Mouse (Mus musculus) midbrain, embryonic 10.5 days (tissue): ENCODE results near the gene Fbxl13. TPM values are rescaled to one million over a fixed set of nuclear protein-coding genes. Genes with fewer than 3 reads are reported as not detected.

Source experiments
- DNase-seq: peaks from one replicate; pipeline ENCODE4 v3.0.0-alpha.2; 2017; ENCODE audit warnings: low spot score
- H3K27ac ChIP-seq: fragments of 300-500 bp; sonication (generic); replicated peaks from 2 replicates; pipeline ENCODE4 v1.5.1; 2016; ENCODE audit warnings: mild to moderate bottlenecking
- H3K27me3 ChIP-seq: fragments of 300-500 bp; sonication (generic); 2 replicates; pipeline ENCODE4 v1.6.1; 2016; ENCODE audit warnings: low read depth, mild to moderate bottlenecking; ENCODE audit not compliant: poor library complexity, severe bottlenecking
- H3K36me3 ChIP-seq: fragments of 300-500 bp; sonication (generic); 2 replicates; pipeline ENCODE4 v1.6.1; 2016; ENCODE audit warnings: mild to moderate bottlenecking, moderate library complexity
- H3K4me1 ChIP-seq: fragments of 300-500 bp; sonication (generic); 2 replicates; pipeline ENCODE4 v1.6.1; 2016
- H3K4me3 ChIP-seq: fragments of 300-500 bp; sonication (generic); 2 replicates; pipeline ENCODE4 v1.5.1; 2016; ENCODE audit warnings: mild to moderate bottlenecking, moderate library complexity
- H3K9me3 ChIP-seq: fragments of 300-500 bp; sonication (generic); replicated peaks from 2 replicates; pipeline ENCODE4 v1.6.1; 2016; ENCODE audit warnings: mild to moderate bottlenecking
- WGBS: fragments of 180-500 bp; shearing (Covaris S2); methylation state at CpG from one replicate; pipeline ENCODE4 v1.1.7; 2016; 5-methylcytosine and 5-hydroxymethylcytosine counted together
- polyA plus RNA-seq: library from polyadenylated mRNA; unstranded; fragments of >200 nt; fragmentation: Nextera tagmentation; extraction: Ambion mirVana; gene quantifications from 2 replicates; pipeline ENCODE4 v1.2.1, GENCODE M21; 2016

Gene Fbxl13
- polyA plus RNA-seq, 1 experiment from 2014 or later = 0.15 TPM

- H3K4me1 ChIP-seq = peaks cover 3% of the 10 kb centered on the region; the same call in 1 of the 2 replicates
Observed at GRCm38 (mm10) chr5:21498490-21498889, 146.9 kb downstream of the Fbxl13 start.

DNA sequence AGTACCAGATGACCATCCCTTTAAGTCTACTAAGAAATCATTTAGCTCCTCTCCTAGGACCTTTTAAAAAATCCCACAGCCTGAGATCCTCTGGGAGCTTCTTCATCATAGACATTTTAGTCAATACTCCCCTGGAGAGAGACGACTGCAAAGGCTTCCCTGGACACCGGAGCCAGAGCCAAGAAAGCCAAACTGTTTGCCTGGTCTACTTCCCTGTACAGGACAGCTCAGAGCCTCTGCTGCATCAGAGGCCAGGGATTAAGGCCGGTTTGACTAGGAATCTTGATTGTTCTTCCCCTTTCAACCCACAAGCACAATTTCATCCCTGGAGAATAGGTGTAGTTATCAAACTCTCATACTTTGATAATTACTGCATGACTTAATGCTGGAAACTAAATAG lies 148.6 kb downstream of the Fbxl13 start:
- Histone ChIP-seq H3K27ac (no peak overlapping the region), H3K4me1 (peaks cover 3% of the 10 kb centered on the region; the same call in 1 of the 2 replicates), H3K36me3 (no peaks in the 10 kb centered on the region), H3K4me3 (no peak overlapping the region), H3K27me3 (no peaks in the 10 kb centered on the region), H3K9me3 (no peaks in the 10 kb centered on the region)
- 65% methylated on average over 3 of the region's 3 CpGs for WGBS
- no peak for DNase-seq

More at GRCm38 (mm10) chr5:21498490-21498889, 146.9 kb downstream of the Fbxl13 start:
- Histone ChIP-seq H3K36me3 (no peaks in the 10 kb centered on the region), H3K27ac (no peak overlapping the region), H3K4me3 (no peak overlapping the region), H3K27me3 (no peaks in the 10 kb centered on the region), H3K9me3 (no peaks in the 10 kb centered on the region)
- DNase-seq = no peak
- WGBS = 95% methylated on average over 2 of the region's 2 CpGs

- Histone ChIP-seq H3K27ac (no peak overlapping the region), H3K4me3 (no peak overlapping the region), H3K9me3 (no peaks in the 10 kb centered on the region), H3K4me1 (peaks cover 9% of the 10 kb centered on the region), H3K27me3 (no peaks in the 10 kb centered on the region), H3K36me3 (no peaks in the 10 kb centered on the region)
- 75% methylated on average over 6 of the region's 6 CpGs for WGBS
- no peak for DNase-seq
Observed at GRCm38 (mm10) chr5:21496321-21496720, 149.1 kb downstream of the Fbxl13 start.

DNA sequence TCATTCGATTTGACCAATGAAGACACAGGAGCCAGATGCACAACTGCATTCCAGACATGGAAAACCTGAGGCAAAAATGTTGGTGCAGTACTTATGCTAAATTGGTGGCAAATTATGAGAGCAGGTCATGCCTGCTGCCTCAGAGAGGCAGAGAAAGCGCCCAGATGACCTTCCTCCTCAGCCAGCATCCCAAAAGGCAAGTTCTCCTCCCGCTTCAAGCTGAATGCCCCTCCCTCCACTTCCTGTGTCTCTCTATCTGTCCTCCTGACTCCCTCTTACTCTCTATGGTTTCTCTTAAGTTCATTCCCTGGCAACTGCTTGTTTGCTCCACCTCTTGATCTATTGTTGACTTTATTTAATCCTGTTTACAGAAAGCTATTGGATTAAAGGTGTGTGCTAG lies 150.7 kb downstream of the Fbxl13 start:
- no peaks in the 10 kb centered on the region for H3K27me3 ChIP-seq
- 63% methylated on average over 3 of the region's 3 CpGs for WGBS
- H3K4me1 ChIP-seq = peaks cover 11% of the 10 kb centered on the region
- DNase-seq = no peak
- H3K36me3 ChIP-seq = no peaks in the 10 kb centered on the region
- no peak overlapping the region for H3K27ac ChIP-seq
- no peak overlapping the region for H3K4me3 ChIP-seq
- H3K9me3 ChIP-seq = no peaks in the 10 kb centered on the region

- Histone ChIP-seq H3K27ac (no peak overlapping the region), H3K36me3 (no peaks in the 10 kb centered on the region)
- WGBS = 91% methylated on average over 8 of the region's 8 CpGs
Observed at GRCm38 (mm10) chr5:21493294-21493999, 152.0 kb downstream of the Fbxl13 start.

DNA sequence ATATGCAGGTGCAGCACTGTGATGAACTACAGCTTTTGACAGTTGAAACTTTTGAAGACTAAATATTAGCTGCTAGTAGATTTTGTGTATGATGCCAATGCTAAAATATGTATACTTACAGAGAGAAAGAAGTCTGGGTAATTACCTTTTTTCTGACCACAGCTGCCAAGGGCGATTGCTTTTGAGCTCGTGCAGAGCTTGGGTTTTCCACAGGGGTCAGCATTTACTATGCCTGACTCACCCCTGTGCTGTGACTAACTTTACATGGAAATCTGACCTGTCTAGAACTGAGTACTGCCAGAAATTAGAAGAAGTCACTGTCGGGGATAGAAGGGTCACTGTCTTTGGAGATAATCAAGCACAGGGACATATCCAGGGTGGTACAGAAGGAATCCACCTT lies 153.2 kb downstream of the Fbxl13 start:
- no peak for DNase-seq
- WGBS = 76% methylated on average over 3 of the region's 3 CpGs
- no peaks in the 10 kb centered on the region for H3K36me3 ChIP-seq
- H3K9me3 ChIP-seq = no peaks in the 10 kb centered on the region
- H3K27me3 ChIP-seq = no peaks in the 10 kb centered on the region
- no peak overlapping the region for H3K4me3 ChIP-seq
- peaks cover 11% of the 10 kb centered on the region for H3K4me1 ChIP-seq
- no peak overlapping the region for H3K27ac ChIP-seq

More at GRCm38 (mm10) chr5:21493294-21493999, 152.0 kb downstream of the Fbxl13 start:
- H3K9me3 ChIP-seq = no peaks in the 10 kb centered on the region
- H3K27me3 ChIP-seq = no peaks in the 10 kb centered on the region
- peaks cover 11% of the 10 kb centered on the region for H3K4me1 ChIP-seq
- H3K4me3 ChIP-seq = no peak overlapping the region
- no peak for DNase-seq

- no peak overlapping the region for H3K4me3 ChIP-seq
- WGBS = 51% methylated on average over 2 of the region's 2 CpGs
- no peaks in the 10 kb centered on the region for H3K27me3 ChIP-seq
Observed at GRCm38 (mm10) chr5:21491469-21491868, 154.0 kb downstream of the Fbxl13 start.

DNA sequence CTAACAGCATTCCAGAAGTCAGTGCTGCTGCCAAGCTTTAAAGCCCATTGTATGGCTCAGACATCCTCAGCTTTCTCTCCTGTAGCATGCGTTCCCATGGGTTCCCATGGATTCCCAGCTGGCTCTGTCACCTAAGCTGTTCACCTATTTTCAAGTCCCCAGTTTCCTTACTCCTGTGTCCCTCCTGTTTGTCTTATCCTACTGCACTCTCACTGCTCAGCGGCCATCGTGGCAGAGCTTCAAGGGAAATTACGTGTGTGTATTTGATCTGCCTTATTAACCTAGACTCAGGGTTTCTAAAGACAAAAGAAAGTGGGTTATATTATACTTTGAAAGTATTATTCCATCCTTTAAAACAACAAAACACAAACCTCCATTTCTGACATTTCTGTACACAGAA lies 156.3 kb downstream of the Fbxl13 start:
- WGBS = 85% methylated on average over 4 of the region's 4 CpGs
- no peaks in the 10 kb centered on the region for H3K36me3 ChIP-seq
- H3K27ac ChIP-seq = no peak overlapping the region
- peaks cover 8% of the 10 kb centered on the region for H3K4me1 ChIP-seq
- no peaks in the 10 kb centered on the region for H3K9me3 ChIP-seq
- no peaks in the 10 kb centered on the region for H3K27me3 ChIP-seq
- H3K4me3 ChIP-seq = no peak overlapping the region
- no peak for DNase-seq

More at GRCm38 (mm10) chr5:21491469-21491868, 154.0 kb downstream of the Fbxl13 start:
- H3K27ac ChIP-seq = no peak overlapping the region
- H3K36me3 ChIP-seq = no peaks in the 10 kb centered on the region
- H3K9me3 ChIP-seq = no peaks in the 10 kb centered on the region
- peaks cover 11% of the 10 kb centered on the region for H3K4me1 ChIP-seq
- no peak for DNase-seq

- peaks cover 9% of the 10 kb centered on the region for H3K4me1 ChIP-seq
- no peaks in the 10 kb centered on the region for H3K9me3 ChIP-seq
- no peaks in the 10 kb centered on the region for H3K36me3 ChIP-seq
- H3K27ac ChIP-seq = no peak overlapping the region
- DNase-seq = no peak
- H3K4me3 ChIP-seq = no peak overlapping the region
- H3K27me3 ChIP-seq = no peaks in the 10 kb centered on the region
- WGBS = 95% methylated on average over 5 of the region's 5 CpGs
Observed at GRCm38 (mm10) chr5:21488506-21488905, 156.9 kb downstream of the Fbxl13 start.

- Histone ChIP-seq H3K9me3 (no peaks in the 10 kb centered on the region), H3K4me3 (no peak overlapping the region), H3K36me3 (no peaks in the 10 kb centered on the region), H3K4me1 (peaks cover 16% of the 10 kb centered on the region), H3K27ac (no peak overlapping the region), H3K27me3 (no peaks in the 10 kb centered on the region)
- no peak for DNase-seq
- WGBS = 87% methylated on average over 3 of the region's 3 CpGs
Observed at GRCm38 (mm10) chr5:21487716-21488115, 157.7 kb downstream of the Fbxl13 start.

GRCm38 (mm10) chr5:21487306-21487705 lies 158.1 kb downstream of the Fbxl13 start:
- Histone ChIP-seq H3K36me3 (no peaks in the 10 kb centered on the region), H3K9me3 (no peaks in the 10 kb centered on the region), H3K4me3 (no peak overlapping the region), H3K27me3 (no peaks in the 10 kb centered on the region), H3K4me1 (peaks cover 21% of the 10 kb centered on the region), H3K27ac (no peak overlapping the region)
- no peak for DNase-seq
- 90% methylated on average over 3 of the region's 3 CpGs for WGBS

GRCm38 (mm10) chr5:21486798-21487197 lies 158.6 kb downstream of the Fbxl13 start:
- Histone ChIP-seq H3K9me3 (no peaks in the 10 kb centered on the region), H3K27me3 (no peaks in the 10 kb centered on the region), H3K4me1 (peaks cover 24% of the 10 kb centered on the region), H3K27ac (no peak overlapping the region), H3K36me3 (no peaks in the 10 kb centered on the region), H3K4me3 (no peak overlapping the region)
- WGBS = 85% methylated on average over 5 of the region's 5 CpGs
- DNase-seq = no peak

DNA sequence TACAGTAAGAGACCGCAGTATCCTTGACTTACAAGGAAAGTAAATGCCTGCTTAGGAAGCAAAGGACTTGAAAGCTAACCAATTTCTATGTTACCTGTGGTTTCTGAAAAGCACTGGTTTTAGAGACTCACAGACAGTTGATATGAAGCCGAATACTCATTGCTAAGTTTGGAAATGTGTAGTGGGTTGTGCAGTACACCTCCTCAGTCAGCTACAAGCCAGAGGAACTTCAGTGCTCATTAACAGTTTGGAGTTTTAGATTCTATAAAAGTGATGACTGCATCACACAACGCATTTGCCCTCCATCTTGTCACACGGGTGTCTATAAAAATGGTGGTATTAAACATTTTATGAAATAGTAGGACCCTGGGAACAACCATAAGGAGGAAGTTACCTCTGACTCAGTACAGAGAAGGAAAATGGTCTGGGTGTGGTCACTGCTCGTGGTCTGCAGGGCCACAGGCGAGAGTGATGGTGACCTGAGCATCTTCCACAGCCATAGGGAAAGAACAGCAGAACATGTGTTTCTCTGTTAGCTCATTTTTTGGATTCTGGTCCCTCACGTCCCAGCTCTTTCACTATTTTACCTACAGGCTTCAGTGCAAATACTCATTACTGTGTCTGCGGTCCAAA lies 160.1 kb downstream of the Fbxl13 start:
- no peaks in the 10 kb centered on the region for H3K9me3 ChIP-seq
- no peaks in the 10 kb centered on the region for H3K27me3 ChIP-seq
- H3K4me1 ChIP-seq = peaks cover 17% of the 10 kb centered on the region
- no peak for DNase-seq
- H3K27ac ChIP-seq = no peak overlapping the region
- no peak overlapping the region for H3K4me3 ChIP-seq
- H3K36me3 ChIP-seq = no peaks in the 10 kb centered on the region
- WGBS = 91% methylated on average over 8 of the region's 8 CpGs
